Mouse (Mus musculus): Measurements from ENCODE around the gene Jhy. TPM values are rescaled to one million over a fixed set of nuclear protein-coding genes. Genes with fewer than 3 reads are reported as not detected.

Gene Jhy
- not detected for polyA plus RNA-seq (2015; fragmentation: Illumina TruSeq; extraction: RNeasy Lipid Tissue Mini Kit (QIAGEN cat#74804); ENCODE audit: insufficient read depth, low replicate concordance)

DNA sequence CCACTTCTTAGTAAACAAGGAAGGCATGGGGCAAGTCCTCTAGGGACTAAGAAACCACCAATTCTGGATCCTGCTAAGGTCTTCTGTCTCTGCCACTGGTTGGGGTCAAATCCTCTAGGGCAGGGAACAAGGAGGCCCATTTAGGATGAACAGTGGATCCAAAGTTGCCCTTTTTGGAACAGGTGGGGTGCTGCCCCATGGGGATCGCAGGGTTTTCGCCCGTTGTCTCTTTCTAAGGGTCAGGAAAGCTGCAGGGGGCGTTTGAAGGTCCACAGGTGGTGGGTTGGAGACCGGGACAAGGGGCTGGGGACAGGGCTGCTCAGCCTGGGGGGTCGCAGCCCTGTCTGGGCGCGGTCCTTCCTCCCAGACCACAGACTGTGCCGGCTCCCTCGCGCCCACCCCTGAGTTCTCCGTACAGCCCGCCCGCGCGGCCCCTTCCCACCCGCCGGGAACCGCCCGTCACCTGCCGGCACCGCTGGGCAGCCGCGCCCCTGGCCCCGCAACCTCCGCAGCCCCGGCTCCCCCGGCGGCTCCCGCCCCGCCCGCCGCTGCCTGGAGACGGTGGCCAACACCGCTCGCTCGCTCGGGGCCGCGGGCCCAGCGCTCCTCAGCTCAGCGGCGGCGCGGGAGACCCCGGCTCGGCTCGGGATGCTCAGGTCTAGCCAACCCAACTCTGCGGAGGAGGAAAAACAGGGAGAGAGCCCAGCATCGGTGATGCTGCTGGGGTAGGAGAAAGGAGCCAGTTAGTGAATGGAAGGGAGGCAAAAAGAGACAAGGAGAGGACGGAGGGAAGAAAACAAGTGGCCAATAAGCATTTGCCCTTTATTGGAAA, at the start of gene Jhy:
Gene Jhy (minus strand): TSS at position 533 of the 832 bp plus-strand sequence.

GRCm38 (mm10) chr9:41004415-41004814, 40.5 kb upstream of the Jhy start, which contains the start of gene Crtam:
Gene Crtam, minus strand, starts transcription at chr9:41004628.

DNA sequence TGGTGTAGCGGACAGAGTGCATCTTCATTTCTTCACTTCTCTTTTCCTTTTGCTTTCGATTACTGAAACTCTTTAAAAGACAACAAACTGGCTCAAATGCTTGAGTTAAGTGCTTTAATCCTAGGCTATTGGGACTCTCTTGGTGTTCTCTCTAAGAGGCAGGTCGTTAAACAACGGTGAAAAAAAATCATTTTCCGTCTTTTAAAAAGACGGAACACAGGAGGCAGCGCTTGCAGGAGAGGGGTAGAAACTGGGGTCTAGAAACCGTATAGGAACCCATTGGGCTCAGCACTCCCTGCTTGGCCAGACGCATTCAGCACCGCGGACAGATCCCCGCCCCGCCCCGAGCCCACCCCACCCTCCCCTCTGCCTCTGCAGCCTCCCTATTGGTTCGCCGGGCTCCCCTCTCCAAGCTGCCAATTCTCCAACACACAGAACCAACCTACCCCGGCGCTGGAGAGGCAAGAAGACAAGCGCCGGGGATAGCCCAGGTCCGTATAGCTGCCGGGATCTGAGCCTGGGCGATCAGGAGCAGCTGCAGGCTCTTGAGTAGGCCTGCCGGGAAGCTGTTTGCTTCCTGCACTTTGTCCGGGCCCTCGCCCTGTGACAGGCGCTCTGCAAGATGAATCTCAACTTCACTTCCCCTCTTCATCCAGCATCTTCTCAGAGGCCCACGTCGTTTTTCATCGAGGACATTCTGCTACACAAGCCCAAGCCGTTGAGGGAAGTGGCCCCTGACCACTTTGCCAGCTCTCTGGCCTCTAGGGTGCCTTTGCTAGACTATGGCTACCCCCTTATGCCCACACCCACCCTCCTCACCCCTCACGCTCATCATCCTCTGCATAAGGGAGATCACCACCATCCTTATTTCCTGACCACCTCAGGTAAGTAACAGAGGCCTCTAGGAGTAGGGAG, 90.1 kb downstream of the Jhy start, which contains the start of gene Bsx:
Gene Bsx (plus strand): TSS at position 572 of the 915 bp plus-strand sequence.

Other genes with a start within 250 kb of the Jhy start
- 2,377 TPM for gene Hspa8, start 163.1 kb downstream of the Jhy start, polyA plus RNA-seq (2015; fragmentation: Illumina TruSeq; extraction: RNeasy Lipid Tissue Mini Kit (QIAGEN cat#74804); ENCODE audit: insufficient read depth, low replicate concordance)
- gene Bsx, start 90.0 kb downstream of the Jhy start, polyA plus RNA-seq (2015; fragmentation: Illumina TruSeq; extraction: RNeasy Lipid Tissue Mini Kit (QIAGEN cat#74804); ENCODE audit: insufficient read depth, low replicate concordance), result not detected
- 6.9 TPM for gene Crtam, start 40.5 kb upstream of the Jhy start, polyA plus RNA-seq (2015; fragmentation: Illumina TruSeq; extraction: RNeasy Lipid Tissue Mini Kit (QIAGEN cat#74804); ENCODE audit: insufficient read depth, low replicate concordance)
- gene Ubash3b, start 197.6 kb upstream of the Jhy start, polyA plus RNA-seq (2015; fragmentation: Illumina TruSeq; extraction: RNeasy Lipid Tissue Mini Kit (QIAGEN cat#74804); ENCODE audit: insufficient read depth, low replicate concordance), result 13.9 TPM